11 mouse cellular contexts compared by ENCODE assay signal in the genomic region with DNA sequence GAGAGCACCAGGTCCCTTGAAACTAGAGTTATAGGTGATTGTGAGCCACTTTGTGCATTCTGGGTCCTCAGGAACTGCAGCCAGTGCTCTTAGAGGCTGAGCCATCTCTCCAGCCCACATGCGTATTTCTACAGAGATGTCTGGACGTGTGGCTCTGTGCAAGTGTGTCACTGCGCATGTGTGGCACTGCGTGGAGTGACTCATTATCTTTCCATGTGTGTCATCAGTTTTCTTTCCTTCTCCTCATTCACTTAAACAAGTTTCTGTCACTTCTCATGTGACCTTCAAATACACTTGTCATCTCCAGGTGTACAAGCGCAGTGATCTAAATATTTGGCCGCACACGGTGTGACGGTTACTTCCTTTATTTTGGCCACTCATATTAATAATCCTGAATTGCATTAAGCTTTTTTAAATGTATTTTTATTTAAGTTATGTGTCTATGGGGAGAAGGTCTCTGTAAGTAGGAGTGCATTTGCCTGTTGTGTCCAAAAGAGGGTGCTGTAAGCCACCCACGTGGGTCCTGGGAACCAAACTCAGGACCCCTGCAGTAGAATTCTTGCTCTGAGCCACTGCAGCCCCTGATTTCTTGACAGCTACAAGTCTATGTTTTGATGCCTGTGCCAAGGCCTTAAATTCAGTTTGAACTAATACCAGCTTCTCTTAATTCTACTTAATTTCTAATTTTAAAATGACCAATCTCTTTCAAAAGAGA. TPM values are rescaled to one million over a fixed set of nuclear protein-coding genes. Genes with fewer than 3 reads are reported as not detected.
A peak's percentile ranks its signal among the peaks of the same experiment; 100 is the strongest.
DNase-seq lines count a peak whose midpoint lies in the region; ATAC-seq and TF ChIP-seq lines count a peak whose summit lies in the region.
"Had no signal": no experiment of that assay in that cellular context is flagged by ENCODE, and none has a peak within 500 bp of the region (broad histone marks: within the 10 kb centered on the region; RNA-seq: fewer than 3 reads in every experiment).

No protein-coding gene starts in this region.

- peak; percentile 44 for DNase-seq in kidney, adult 2 months
- DNase-seq in adipocyte (ENCODE audit: low spot score) = peak; percentile 48
- no peak for DNase-seq in limb, embryonic 10.5 days (ENCODE audit: low spot score)
- DNase-seq in left cerebral cortex, adult 8-10 months (ENCODE audit: low spot score in 2 of 2) = no peak
- DNase-seq in layer of hippocampus, postnatal 10 days (ENCODE audit: low spot score in 2 of 2) = no peak
- DNase-seq in thymus, postnatal 36 days = no peak

- no peak overlapping the region for H3K27ac ChIP-seq in kidney, adult 2 months (ENCODE audit: insufficient read depth, low read depth, low read length)
- no peak overlapping the region for H3K27ac ChIP-seq in kidney, embryonic 16.5 days (ENCODE audit: low read length)
- peak overlapping the region; percentile 56; the same call in 1 of the 2 replicates for H3K27ac ChIP-seq in limb, embryonic 10.5 days
- H3K27ac ChIP-seq: forebrain, embryonic 15.5 days had no signal

- ATAC-seq in kidney, embryonic 16.5 days (ENCODE audit: low FRiP score, low TSS enrichment) = no peak
- ATAC-seq: forebrain, embryonic 15.5 days had no signal

- H3K36me3 ChIP-seq in kidney, adult 2 months (ENCODE audit: control insufficient read depth, insufficient read depth, low read length) = no peaks in the 10 kb centered on the region
- no peaks in the 10 kb centered on the region for H3K36me3 ChIP-seq in kidney, embryonic 16.5 days (ENCODE audit: insufficient read depth, low read length)
- no peaks in the 10 kb centered on the region for H3K36me3 ChIP-seq in C2C12 (ENCODE audit: control insufficient read depth, insufficient read depth)
- H3K36me3 ChIP-seq in limb, embryonic 10.5 days = no peaks in the 10 kb centered on the region
- H3K36me3 ChIP-seq: forebrain, embryonic 15.5 days had no signal

- no peaks in the 10 kb centered on the region for H3K9me3 ChIP-seq in kidney, embryonic 16.5 days (ENCODE audit: low read length)
- no peaks in the 10 kb centered on the region for H3K9me3 ChIP-seq in limb, embryonic 10.5 days (replicated peaks)
- H3K9me3 ChIP-seq: forebrain, embryonic 15.5 days had no signal

- no peak overlapping the region for H3K9ac ChIP-seq in kidney, embryonic 16.5 days (replicated peaks; ENCODE audit: low read length)
- H3K9ac ChIP-seq: forebrain, embryonic 15.5 days had no signal

- no peak overlapping the region for H3K4me2 ChIP-seq in kidney, embryonic 16.5 days (replicated peaks; ENCODE audit: low read depth, low read length)
- H3K4me2 ChIP-seq: forebrain, embryonic 15.5 days had no signal

- no peaks in the 10 kb centered on the region for H3K4me1 ChIP-seq in kidney, adult 2 months (ENCODE audit: control insufficient read depth, insufficient read depth, low read length)
- 0 out of 2 replicates have a peak, but pooled peaks cover 4% of the 10 kb centered on the region for H3K4me1 ChIP-seq in kidney, embryonic 16.5 days (ENCODE audit: insufficient read depth, low read length)
- H3K4me1 ChIP-seq in limb, embryonic 10.5 days = peaks cover 10% of the 10 kb centered on the region
- H3K4me1 ChIP-seq: forebrain, embryonic 15.5 days had no signal

- peak; percentile 68 for TF ChIP-seq CTCF in kidney, adult 2 months (conservative IDR thresholded peaks at IDR 0.05; ENCODE audit: insufficient read depth, insufficient read length, low read depth, low read length)
- no peak for TF ChIP-seq CTCF in C2C12 (IDR thresholded peaks at IDR 0.05; ENCODE audit: control insufficient read depth, insufficient read depth, insufficient read length)

- WGBS in kidney, adult 2 months = 72% methylated on average over 9 of the region's 9 CpGs
- WGBS in kidney, embryonic 16.5 days = 75% methylated on average over 9 of the region's 9 CpGs
- 74% methylated on average over 9 of the region's 9 CpGs for WGBS in limb, embryonic 10.5 days

- H3K79me3 ChIP-seq in C2C12 (ENCODE audit: low read depth) = no peaks in the 10 kb centered on the region

- H3K4me3 ChIP-seq in kidney, adult 2 months (ENCODE audit: insufficient read depth, low read depth, low read length) = no peak overlapping the region
- no peak overlapping the region for H3K4me3 ChIP-seq in kidney, embryonic 16.5 days (ENCODE audit: low read length)
- H3K4me3 ChIP-seq in C2C12 (ENCODE audit: insufficient read depth, poor library complexity, severe bottlenecking) = no peak overlapping the region
- H3K4me3 ChIP-seq in limb, embryonic 10.5 days = no peak overlapping the region
- H3K4me3 ChIP-seq: forebrain, embryonic 15.5 days had no signal

- no peak for TF ChIP-seq POLR2A in kidney, adult 2 months (IDR thresholded peaks at IDR 0.05; ENCODE audit: low read depth, low read length)

- no peak overlapping the region for H3ac ChIP-seq in C2C12 (ENCODE audit: control insufficient read depth, insufficient read length, low read depth)

- H3K27me3 ChIP-seq in kidney, adult 2 months (replicated peaks; ENCODE audit: control insufficient read depth, insufficient read depth, low read length) = no peaks in the 10 kb centered on the region
- H3K27me3 ChIP-seq in kidney, embryonic 16.5 days (ENCODE audit: insufficient read depth, low read length) = no peaks in the 10 kb centered on the region
- H3K27me3 ChIP-seq in C2C12 (ENCODE audit: control insufficient read depth, insufficient read depth, insufficient read length) = no peaks in the 10 kb centered on the region
- H3K27me3 ChIP-seq in limb, embryonic 10.5 days (ENCODE audit: low read depth, poor library complexity, severe bottlenecking) = no peaks in the 10 kb centered on the region
- H3K27me3 ChIP-seq: forebrain, embryonic 15.5 days had no signal

- H3K79me2 ChIP-seq in C2C12 (ENCODE audit: control insufficient read depth, insufficient read depth) = no peaks in the 10 kb centered on the region

TF ChIP-seq in C2C12, 6 proteins besides CTCF, POLR2A, EP300 and RAD21:
- TF ChIP-seq MAX (IDR thresholded peaks at IDR 0.05) (peak; percentile 41), MYOG (IDR thresholded peaks at IDR 0.05; ENCODE audit: control insufficient read depth, extremely low read depth, insufficient read length) (no peak), MYOD1 (IDR thresholded peaks at IDR 0.05; ENCODE audit: control insufficient read depth, insufficient read length, low read depth) (no peak), FOSL1 (IDR thresholded peaks at IDR 0.05; ENCODE audit: insufficient read depth, low read length, poor library complexity, severe bottlenecking) (no peak), CEBPB (IDR thresholded peaks at IDR 0.05; ENCODE audit: low read depth) (no peak), USF1 (IDR thresholded peaks at IDR 0.05; ENCODE audit: low read depth) (peak; percentile 22)

RNA-seq across cellular contexts. Expression of a gene that starts 19.6 kb away (rescaled TPM):
- polyA plus RNA-seq in kidney, adult 2 months (2012; rRNA removed) = not detected in 2 replicates
- polyA plus RNA-seq in kidney, embryonic 16.5 days (2015; fragmentation: Nextera tagmentation; extraction: Ambion mirVana) = not detected in 2 replicates
- polyA plus RNA-seq in C2C12 (2012; fragmentation: generic; extraction: Trizol) = not detected
- polyA plus RNA-seq in limb, embryonic 10.5 days (2016; fragmentation: Nextera tagmentation; extraction: Ambion mirVana) = not detected in 2 replicates
- not detected for total RNA-seq in left cerebral cortex, adult 8-10 months (2022)
- total RNA-seq in layer of hippocampus, postnatal 10 days (2021) = not detected
- total RNA-seq: heart, postnatal 4 days had no signal
- polyA plus RNA-seq: forebrain, embryonic 15.5 days; limb, embryonic 14.5 days had no signal

RNA-seq across cellular contexts. Expression of a gene that starts 45.7 kb away (rescaled TPM):
- not detected in 2 replicates for polyA plus RNA-seq in kidney, adult 2 months (2012; rRNA removed)
- polyA plus RNA-seq in kidney, embryonic 16.5 days (2015; fragmentation: Nextera tagmentation; extraction: Ambion mirVana) = 0.32 and 1.1 TPM in 2 replicates
- not detected for polyA plus RNA-seq in C2C12 (2012; fragmentation: generic; extraction: Trizol)
- not detected in 2 replicates for polyA plus RNA-seq in limb, embryonic 10.5 days (2016; fragmentation: Nextera tagmentation; extraction: Ambion mirVana)
- total RNA-seq in left cerebral cortex, adult 8-10 months (2022) = under 1 TPM in 2 of 4 experiments, not detected in 2; 0.16 to 0.23 TPM
- under 1 TPM; 0.58 to 0.73 TPM for total RNA-seq in layer of hippocampus, postnatal 10 days (2021)
- total RNA-seq: heart, postnatal 4 days had no signal

Comparison
In these comparisons a context has a peak if more than half of its experiments do, and no peak if none do; other contexts are left out.
1. DNase-seq: peak in kidney, adult 2 months (single experiment) and adipocyte (single experiment); none in limb, embryonic 10.5 days (single experiment), left cerebral cortex, adult 8-10 months (0 of 2), layer of hippocampus, postnatal 10 days (0 of 2) and thymus, postnatal 36 days (0 of 2).